Mouse (Mus musculus): ENCODE data around the gene Rbck1. TPM values are rescaled to one million over a fixed set of nuclear protein-coding genes. Genes with fewer than 3 reads are reported as not detected.

Rbck1 gene
- polyA plus RNA-seq, 1 experiment from 2014 or later: 98.2 TPM

DNA sequence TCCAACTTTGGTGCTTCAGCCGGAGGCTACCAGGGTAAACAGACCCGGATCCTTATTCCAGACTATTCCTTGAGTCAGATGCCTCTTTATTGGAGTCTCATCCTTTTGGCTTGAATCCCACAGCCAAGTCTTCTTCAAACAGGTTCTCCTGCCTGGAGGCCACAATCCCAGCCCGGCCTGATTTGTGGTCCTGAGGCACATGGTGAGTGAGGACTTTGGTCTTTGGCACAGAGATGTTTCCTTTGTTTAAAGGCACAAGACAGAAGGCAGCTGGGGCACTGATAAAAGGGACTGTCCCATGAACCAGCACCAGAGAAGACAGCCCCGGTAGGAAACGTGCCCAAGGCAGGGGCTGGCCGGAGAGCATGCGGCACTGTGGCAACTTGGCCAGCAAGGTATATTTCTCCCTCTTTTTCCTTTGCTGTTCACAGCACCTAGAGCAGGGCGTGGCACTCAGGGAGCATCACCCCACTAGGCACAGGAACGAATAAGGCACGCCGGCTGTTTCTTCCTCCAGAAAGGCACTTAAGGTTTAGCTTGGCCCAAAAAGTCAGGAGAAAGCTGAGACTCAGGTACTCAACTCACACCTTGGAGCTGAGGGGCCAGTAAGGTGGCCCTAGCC is 5.2 kb upstream of the Rbck1 start:
- Histone ChIP-seq H3K4me3 (no peak overlapping the region), H3K9me3 (no peaks in the 10 kb centered on the region), H3K27me3 (ENCODE audit: poor library complexity, severe bottlenecking) (peaks cover 16% of the 10 kb centered on the region), H3K27ac (no peak overlapping the region), H3K4me1 (peaks cover 14% of the 10 kb centered on the region), H3K36me3 (replicated peaks) (no peaks in the 10 kb centered on the region)
- no peak for DNase-seq (ENCODE audit: extremely low spot score, low spot score)
- WGBS: 93% methylated on average over 11 of the region's 11 CpGs

DNA sequence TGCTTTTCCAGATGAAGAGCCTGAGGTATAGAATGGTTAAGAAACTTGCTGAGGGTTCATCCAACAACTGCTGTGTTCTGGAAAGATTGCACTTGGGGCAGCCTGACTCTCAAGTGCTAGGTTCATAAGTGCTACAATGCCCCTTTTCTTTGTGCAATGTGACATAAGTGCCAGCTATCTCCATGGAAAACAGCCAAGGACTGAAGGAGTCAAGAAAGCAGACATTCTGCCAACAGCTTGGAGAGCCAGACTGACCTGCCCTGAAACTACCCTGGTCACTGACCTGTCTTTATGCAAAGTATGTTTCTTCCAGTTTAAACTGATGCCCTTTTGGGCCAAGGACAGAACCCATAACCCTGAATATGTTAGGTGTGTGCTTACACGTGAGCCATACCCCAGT is 4.4 kb upstream of the Rbck1 start:
- H3K27ac ChIP-seq: no peak overlapping the region
- H3K9me3 ChIP-seq: no peaks in the 10 kb centered on the region
- H3K4me1 ChIP-seq: peaks cover 19% of the 10 kb centered on the region
- H3K4me3 ChIP-seq: no peak overlapping the region
- DNase-seq (ENCODE audit: extremely low spot score, low spot score): no peak
- 83% methylated on average over 1 of the region's 1 CpGs for WGBS
- peaks cover 8% of the 10 kb centered on the region for H3K27me3 ChIP-seq (ENCODE audit: poor library complexity, severe bottlenecking)
- H3K36me3 ChIP-seq (replicated peaks): no peaks in the 10 kb centered on the region

DNA sequence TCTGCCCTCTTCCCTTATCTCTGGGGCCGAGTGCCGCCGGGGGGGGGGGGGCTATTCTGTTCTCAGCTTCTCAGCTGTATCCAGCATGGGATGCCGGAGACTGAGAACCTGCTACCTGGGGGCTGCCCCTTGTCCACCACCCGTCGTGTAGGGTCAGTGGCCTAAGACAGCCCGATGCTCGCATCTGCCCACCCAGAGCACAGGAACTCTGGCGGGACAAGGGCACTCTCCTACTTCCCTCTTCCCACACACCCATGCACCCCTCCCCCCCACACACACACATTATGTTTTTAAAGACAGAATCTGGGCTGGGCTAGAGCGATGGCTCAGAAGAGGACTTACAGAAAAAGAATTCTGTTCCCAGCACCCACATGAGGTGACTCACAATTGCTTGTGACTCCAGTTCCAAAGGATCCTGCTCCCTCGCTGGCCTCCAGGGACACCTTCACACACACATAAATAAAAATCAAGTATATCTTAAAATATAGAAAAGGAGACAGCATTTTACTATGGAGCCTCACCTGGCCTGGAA is 2.9 kb upstream of the Rbck1 start:
- peaks cover 34% of the 10 kb centered on the region for H3K4me1 ChIP-seq
- no peak overlapping the region for H3K27ac ChIP-seq
- peaks cover 6% of the 10 kb centered on the region for H3K27me3 ChIP-seq (ENCODE audit: poor library complexity, severe bottlenecking)
- 60% methylated on average over 11 of the region's 11 CpGs for WGBS
- H3K36me3 ChIP-seq (replicated peaks): peaks cover 5% of the 10 kb centered on the region; the same call in 1 of the 2 replicates
- H3K9me3 ChIP-seq: no peaks in the 10 kb centered on the region
- DNase-seq (ENCODE audit: extremely low spot score, low spot score): no peak
- H3K4me3 ChIP-seq: no peak overlapping the region

DNA sequence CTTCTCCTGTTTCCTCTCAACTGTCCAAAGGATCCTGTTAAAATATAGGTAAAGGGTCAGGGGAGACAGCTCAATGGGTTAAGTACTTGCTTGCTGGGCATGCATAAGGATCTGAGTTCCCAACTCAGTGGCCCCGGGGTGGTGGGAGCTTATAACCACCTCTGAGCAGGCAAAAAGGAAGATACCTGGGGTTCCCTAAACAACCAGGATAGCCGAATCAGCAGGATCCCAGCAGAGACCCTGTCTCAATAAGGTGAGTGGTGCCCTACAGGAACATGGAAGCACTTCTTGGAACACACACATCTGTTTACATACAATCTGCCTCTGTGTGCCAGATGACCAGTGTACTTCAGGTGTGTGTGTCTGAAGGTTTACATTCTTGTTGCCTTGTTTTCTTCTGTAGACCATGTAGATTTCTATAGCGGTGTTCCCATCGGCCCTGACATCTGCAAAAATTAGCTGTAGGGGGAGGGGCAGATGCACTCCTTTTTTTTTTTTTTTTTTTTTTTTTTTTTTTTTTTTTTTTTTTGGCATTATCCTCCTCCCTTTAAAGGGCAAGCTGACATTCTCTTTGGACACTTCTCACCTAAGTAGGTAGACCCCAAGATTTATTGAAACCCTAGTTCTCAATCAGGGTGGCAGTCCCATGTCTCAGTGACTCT is 1.0 kb upstream of the Rbck1 start:
- WGBS: 88% methylated on average over 4 of the region's 4 CpGs
- no peak for DNase-seq (ENCODE audit: extremely low spot score, low spot score)
- H3K4me1 ChIP-seq: peaks cover 35% of the 10 kb centered on the region

DNA sequence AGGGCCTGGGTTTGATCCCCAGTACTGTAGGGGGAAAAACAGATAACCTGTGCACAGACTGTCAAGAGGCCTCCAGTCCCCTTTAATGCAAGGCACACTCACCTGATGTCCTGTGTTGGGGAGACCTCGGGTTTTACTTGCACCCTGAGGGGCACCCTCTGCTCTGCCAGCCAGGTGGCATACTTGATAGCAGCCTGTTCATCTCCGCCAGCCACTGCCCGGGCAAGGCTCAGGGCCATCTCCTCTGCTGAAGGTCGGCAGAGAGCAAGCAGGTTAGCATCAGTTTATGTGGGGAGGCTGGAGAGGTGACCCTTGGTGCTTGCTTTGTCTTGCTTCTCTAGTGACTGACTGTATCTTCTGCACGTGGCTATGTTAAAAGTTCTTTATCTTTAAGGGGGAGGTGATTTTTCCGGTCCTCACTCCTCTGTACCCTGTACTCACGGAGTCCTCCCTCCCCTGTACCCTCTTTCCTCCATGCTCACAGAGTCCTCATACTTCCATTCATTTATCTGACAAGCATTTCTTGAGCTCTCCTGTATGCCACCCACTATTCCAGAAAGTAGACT is 1.5 kb downstream of the Rbck1 start:
- Histone ChIP-seq H3K27ac (no peak overlapping the region), H3K4me3 (peak overlapping the region; percentile 90), H3K9me3 (no peaks in the 10 kb centered on the region), H3K27me3 (ENCODE audit: poor library complexity, severe bottlenecking) (peaks cover 6% of the 10 kb centered on the region), H3K4me1 (peaks cover 35% of the 10 kb centered on the region), H3K36me3 (replicated peaks) (peaks cover 48% of the 10 kb centered on the region)
- no peak for DNase-seq (ENCODE audit: extremely low spot score, low spot score)
- 70% methylated on average over 7 of the region's 7 CpGs for WGBS

More for the DNA sequence above, 1.0 kb upstream of the Rbck1 start:
- no peaks in the 10 kb centered on the region for H3K9me3 ChIP-seq
- peaks cover 6% of the 10 kb centered on the region for H3K27me3 ChIP-seq (ENCODE audit: poor library complexity, severe bottlenecking)
- H3K36me3 ChIP-seq (replicated peaks): peaks cover 23% of the 10 kb centered on the region
- H3K4me3 ChIP-seq: no peak overlapping the region
- H3K27ac ChIP-seq: no peak overlapping the region

DNA sequence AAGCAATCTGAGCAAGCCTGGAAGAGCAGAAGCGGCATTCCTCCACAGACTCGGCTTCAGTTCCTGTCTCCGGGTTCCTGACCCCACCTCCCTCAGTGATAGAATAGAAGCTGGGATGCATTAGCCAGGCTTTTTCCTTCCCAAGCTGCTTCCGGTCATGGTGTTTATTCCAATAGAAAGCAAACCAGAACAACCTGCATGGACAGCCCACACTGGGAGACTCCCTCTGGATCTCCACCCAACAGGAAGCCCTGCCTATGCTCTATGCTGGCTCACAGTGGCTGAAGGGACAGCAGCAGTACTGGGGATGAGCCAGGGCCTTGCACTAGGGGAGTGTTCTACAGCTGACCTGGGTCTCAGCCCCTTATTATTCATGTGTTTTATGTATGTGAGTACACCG is 4.5 kb downstream of the Rbck1 start:
- H3K4me1 ChIP-seq: peaks cover 24% of the 10 kb centered on the region
- peaks cover 78% of the 10 kb centered on the region for H3K36me3 ChIP-seq (replicated peaks)
- no peak for DNase-seq (ENCODE audit: extremely low spot score, low spot score)
- H3K27me3 ChIP-seq (ENCODE audit: poor library complexity, severe bottlenecking): no peaks in the 10 kb centered on the region
- no peak overlapping the region for H3K27ac ChIP-seq
- H3K4me3 ChIP-seq: no peak overlapping the region
- H3K9me3 ChIP-seq: no peaks in the 10 kb centered on the region
- WGBS: 69% methylated on average over 5 of the region's 5 CpGs

DNA sequence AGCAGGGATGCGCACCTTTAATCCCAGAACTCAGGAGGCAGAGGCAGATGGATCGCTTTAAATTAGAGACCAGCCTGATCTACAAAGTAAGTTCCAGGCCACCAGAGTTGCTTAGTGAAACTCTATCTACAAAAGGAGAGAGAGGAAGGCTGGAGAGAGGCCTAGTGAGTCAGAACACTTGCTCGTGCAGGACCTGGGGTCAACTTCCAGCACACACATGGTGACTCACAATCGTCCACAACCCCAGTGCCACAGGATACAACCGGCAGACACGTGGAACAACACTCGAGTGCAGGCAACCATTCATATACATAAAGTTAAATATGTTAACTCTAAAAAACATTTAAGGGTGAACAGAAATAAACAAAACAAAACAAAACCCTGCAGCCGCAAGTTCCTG is 5.8 kb downstream of the Rbck1 start:
- Histone ChIP-seq H3K4me3 (no peak overlapping the region), H3K9me3 (no peaks in the 10 kb centered on the region), H3K4me1 (peaks cover 14% of the 10 kb centered on the region), H3K36me3 (replicated peaks) (peaks cover 91% of the 10 kb centered on the region), H3K27me3 (ENCODE audit: poor library complexity, severe bottlenecking) (no peaks in the 10 kb centered on the region), H3K27ac (no peak overlapping the region)
- 89% methylated on average over 8 of the region's 8 CpGs for WGBS
- DNase-seq (ENCODE audit: extremely low spot score, low spot score): no peak

DNA sequence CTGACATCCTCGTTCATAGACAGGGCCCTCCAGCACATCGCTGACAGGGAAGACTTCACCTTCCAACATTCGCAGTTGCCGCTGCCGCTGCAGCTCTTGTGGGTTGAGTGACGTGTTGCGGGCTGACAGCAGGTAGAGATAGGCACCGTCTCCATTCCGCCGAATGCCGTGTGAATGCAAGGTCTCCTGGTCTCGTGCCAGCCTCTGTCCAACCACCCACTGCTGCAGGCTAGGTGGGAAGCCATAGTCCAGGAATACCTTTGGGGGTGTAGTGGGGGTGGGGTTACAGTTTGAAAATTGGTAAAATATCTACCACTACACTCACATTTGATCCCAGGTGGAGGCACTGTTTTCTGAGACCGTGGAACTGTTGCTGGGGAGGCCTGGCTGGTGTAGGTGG is 6.3 kb downstream of the Rbck1 start:
- no peak overlapping the region for H3K4me3 ChIP-seq
- H3K4me1 ChIP-seq: peaks cover 9% of the 10 kb centered on the region
- no peak for DNase-seq (ENCODE audit: extremely low spot score, low spot score)
- peaks cover 96% of the 10 kb centered on the region for H3K36me3 ChIP-seq (replicated peaks)
- 94% methylated on average over 13 of the region's 13 CpGs for WGBS
- H3K27me3 ChIP-seq (ENCODE audit: poor library complexity, severe bottlenecking): no peaks in the 10 kb centered on the region
- no peak overlapping the region for H3K27ac ChIP-seq
- H3K9me3 ChIP-seq: no peaks in the 10 kb centered on the region

DNA sequence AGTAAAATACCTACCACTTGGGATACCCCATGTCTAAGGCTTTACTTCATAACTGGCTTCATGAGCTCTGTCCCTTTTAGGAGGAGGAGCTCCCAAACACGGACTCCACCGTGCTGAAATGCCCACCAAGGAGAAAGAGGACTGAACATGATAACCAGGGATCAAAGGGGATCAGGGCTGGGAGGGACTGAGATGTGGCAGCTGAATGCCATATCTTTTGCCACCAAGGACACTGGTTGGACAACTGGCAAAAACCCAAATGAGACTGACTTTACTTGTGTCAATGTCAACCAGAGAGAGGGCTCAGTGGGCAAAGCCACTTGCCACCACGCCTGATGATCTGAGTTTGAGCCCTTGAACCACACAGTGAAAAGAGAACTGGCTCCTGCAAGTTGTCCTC is 7.6 kb downstream of the Rbck1 start:
- Histone ChIP-seq H3K4me1 (no peaks in the 10 kb centered on the region), H3K27me3 (ENCODE audit: poor library complexity, severe bottlenecking) (no peaks in the 10 kb centered on the region), H3K4me3 (no peak overlapping the region), H3K36me3 (replicated peaks) (peaks cover 99% of the 10 kb centered on the region), H3K27ac (no peak overlapping the region), H3K9me3 (no peaks in the 10 kb centered on the region)
- 82% methylated on average over 3 of the region's 3 CpGs for WGBS
- DNase-seq (ENCODE audit: extremely low spot score, low spot score): no peak

DNA sequence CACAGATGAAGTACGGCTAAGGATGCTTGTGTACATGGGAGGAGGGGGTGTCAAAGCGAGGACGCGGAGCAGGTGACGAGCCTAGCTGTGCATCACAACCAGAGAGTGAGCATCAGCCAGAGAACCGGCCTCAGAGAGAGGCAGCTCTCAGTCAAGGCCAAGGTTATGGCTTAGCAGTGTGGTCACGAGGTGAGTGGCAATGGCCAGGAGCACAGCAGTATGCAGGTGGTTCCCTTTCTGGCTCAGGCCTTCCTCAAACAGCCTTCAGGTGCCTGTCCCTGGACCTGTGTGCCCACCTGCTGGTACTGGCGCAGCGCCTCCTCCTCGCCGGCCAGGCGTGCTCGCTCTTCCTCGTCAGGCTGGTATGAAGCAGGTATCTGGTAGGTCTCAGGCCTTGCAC is 8.5 kb downstream of the Rbck1 start:
- Histone ChIP-seq H3K4me3 (no peak overlapping the region), H3K27me3 (ENCODE audit: poor library complexity, severe bottlenecking) (no peaks in the 10 kb centered on the region), H3K27ac (no peak overlapping the region), H3K4me1 (no peaks in the 10 kb centered on the region), H3K9me3 (no peaks in the 10 kb centered on the region), H3K36me3 (replicated peaks) (peaks cover 100% of the 10 kb centered on the region)
- no peak for DNase-seq (ENCODE audit: extremely low spot score, low spot score)
- WGBS: 96% methylated on average over 14 of the region's 14 CpGs

DNA sequence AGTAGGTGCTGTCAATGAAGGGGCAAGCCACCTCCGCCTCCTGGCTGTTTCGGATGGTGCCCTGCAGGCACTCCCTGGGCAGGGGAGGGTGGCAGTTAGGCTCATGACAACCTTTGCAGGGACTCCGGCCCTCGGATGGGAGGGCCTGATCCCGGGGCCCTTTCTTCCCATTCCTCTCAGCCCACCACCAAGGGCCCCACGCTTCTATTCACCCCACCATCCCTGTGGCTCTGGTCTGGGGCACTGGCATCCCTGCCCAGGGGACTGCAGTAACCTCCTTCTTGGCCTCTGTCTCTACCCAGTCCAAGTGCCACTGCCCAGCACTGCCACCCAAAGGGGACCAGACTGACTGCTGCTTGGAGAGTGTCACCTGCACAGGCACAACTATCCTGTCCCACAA is 10.3 kb downstream of the Rbck1 start:
- 91% methylated on average over 6 of the region's 6 CpGs for WGBS
- Histone ChIP-seq H3K36me3 (replicated peaks) (peaks cover 99% of the 10 kb centered on the region), H3K4me3 (no peak overlapping the region), H3K9me3 (no peaks in the 10 kb centered on the region), H3K4me1 (no peaks in the 10 kb centered on the region), H3K27ac (no peak overlapping the region), H3K27me3 (ENCODE audit: poor library complexity, severe bottlenecking) (no peaks in the 10 kb centered on the region)
- no peak for DNase-seq (ENCODE audit: extremely low spot score, low spot score)

DNA sequence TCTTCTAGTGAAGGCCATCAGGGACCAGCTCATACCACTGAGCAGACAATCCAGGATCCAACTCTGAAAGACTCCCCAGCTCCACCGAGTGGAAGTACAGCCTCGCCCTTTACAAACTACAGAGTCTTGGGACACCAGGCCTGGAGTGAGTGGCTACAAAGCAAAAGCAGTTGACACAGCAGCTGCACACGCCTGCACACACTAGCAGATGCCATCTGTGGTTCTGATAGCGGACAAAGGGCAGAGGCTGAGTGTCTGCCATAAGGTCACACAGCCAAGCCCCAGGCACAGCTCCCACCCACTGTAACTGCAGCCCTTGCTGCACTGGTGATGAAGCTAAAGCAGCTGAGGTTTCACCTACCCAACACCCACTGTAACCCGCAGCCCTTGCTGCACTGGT is 10.9 kb downstream of the Rbck1 start:
- DNase-seq (ENCODE audit: extremely low spot score, low spot score): no peak
- H3K27ac ChIP-seq: no peak overlapping the region
- H3K4me3 ChIP-seq: no peak overlapping the region
- no peaks in the 10 kb centered on the region for H3K27me3 ChIP-seq (ENCODE audit: poor library complexity, severe bottlenecking)
- no peaks in the 10 kb centered on the region for H3K9me3 ChIP-seq
- peaks cover 99% of the 10 kb centered on the region for H3K36me3 ChIP-seq (replicated peaks)
- H3K4me1 ChIP-seq: no peaks in the 10 kb centered on the region
- WGBS: 92% methylated on average over 5 of the region's 5 CpGs

DNA sequence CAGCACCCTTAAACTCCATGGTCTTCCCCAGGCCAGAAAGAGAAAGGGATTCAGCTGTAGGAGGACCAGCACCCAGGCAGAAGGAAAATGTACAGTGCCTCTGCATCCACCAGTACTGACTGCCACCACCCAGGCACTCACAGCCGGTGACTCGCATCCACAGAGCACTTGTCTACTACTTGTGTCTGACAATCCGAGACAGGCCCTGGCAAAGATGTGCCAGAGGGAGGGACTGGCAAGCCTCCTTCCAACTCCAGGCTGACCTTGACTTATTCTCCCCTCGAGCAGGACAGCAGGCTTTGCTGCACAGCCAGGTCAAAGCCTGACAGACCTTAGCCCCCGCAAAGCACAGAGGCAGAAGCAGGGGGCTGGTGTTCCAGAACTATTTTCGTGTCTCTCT is 15.4 kb downstream of the Rbck1 start:
- DNase-seq (ENCODE audit: extremely low spot score, low spot score): no peak
- H3K27ac ChIP-seq: no peak overlapping the region
- H3K9me3 ChIP-seq: no peaks in the 10 kb centered on the region
- H3K4me1 ChIP-seq: no peaks in the 10 kb centered on the region
- H3K36me3 ChIP-seq (replicated peaks): peaks cover 99% of the 10 kb centered on the region
- H3K27me3 ChIP-seq (ENCODE audit: poor library complexity, severe bottlenecking): no peaks in the 10 kb centered on the region
- 89% methylated on average over 6 of the region's 6 CpGs for WGBS
- no peak overlapping the region for H3K4me3 ChIP-seq

Measured in forebrain, embryonic 10.5 days (tissue).